Mouse (Mus musculus) gastrocnemius, postnatal 4 days (tissue): Measurements from ENCODE around the gene Pde4d. TPM values are rescaled to one million over a fixed set of nuclear protein-coding genes. Genes with fewer than 3 reads are reported as not detected.

Experiments
- DNase-seq, 2 experiments: peaks; one replicate each; pipeline ENCODE4 v3.0.0; 2021 to 2022; ENCODE audit warnings: low spot score in 2 of 2, mixed read lengths in 2 of 2
- long read RNA-seq, 2 experiments: library from polyadenylated mRNA; stranded (forward); transcript quantifications; one replicate each; pipeline ENCODE4 v2.0.0; 2021
- total RNA-seq, 2 experiments: library from RNA; stranded (reverse); gene quantifications; 2 replicates each; pipeline ENCODE4 v1.2.3; 2021

Gene Pde4d
- total RNA-seq = 10 to 100 TPM; 67.3 to 73.3 TPM
- long read RNA-seq, experiment 1, full-length matches to known transcripts = 11 of 17 reads
- long read RNA-seq, experiment 1, partial matches to known transcripts = 2 of 17 reads
- long read RNA-seq, experiment 1, other reads (novel, unspliced or antisense) = 4 of 17 reads
- long read RNA-seq, experiment 2, full-length matches to known transcripts = 8 of 20 reads
- long read RNA-seq, experiment 2, partial matches to known transcripts = 2 of 20 reads
- long read RNA-seq, experiment 2, other reads (novel, unspliced or antisense) = 10 of 20 reads

GRCm38 (mm10) chr13:108449116-108450097 lies at the start of gene Pde4d:
Gene Pde4d, plus strand, starts transcription at chr13:108449948.
- no peak for DNase-seq

- no peak for DNase-seq
Measured at GRCm38 (mm10) chr13:108403197-108403596, 46.6 kb upstream of the Pde4d start.

- DNase-seq = no peak
Measured at GRCm38 (mm10) chr13:108404372-108404771, 45.4 kb upstream of the Pde4d start.

GRCm38 (mm10) chr13:108415464-108415863 lies 34.3 kb upstream of the Pde4d start:
- no peak for DNase-seq

- DNase-seq = no peak
Measured at GRCm38 (mm10) chr13:108418741-108419507, 30.8 kb upstream of the Pde4d start.

GRCm38 (mm10) chr13:108426322-108426721 lies 23.4 kb upstream of the Pde4d start:
- DNase-seq = no peak

GRCm38 (mm10) chr13:108428809-108429208 lies 20.9 kb upstream of the Pde4d start:
- DNase-seq = no peak

GRCm38 (mm10) chr13:108429623-108430022 lies 20.1 kb upstream of the Pde4d start:
- DNase-seq = no peak

- DNase-seq = no peak
Measured at GRCm38 (mm10) chr13:108431776-108432175, 18.0 kb upstream of the Pde4d start.

GRCm38 (mm10) chr13:108435687-108436086 lies 14.1 kb upstream of the Pde4d start:
- no peak for DNase-seq

GRCm38 (mm10) chr13:108437424-108437823 lies 12.3 kb upstream of the Pde4d start:
- no peak for DNase-seq

GRCm38 (mm10) chr13:108439012-108439411 lies 10.7 kb upstream of the Pde4d start:
- no peak for DNase-seq

- DNase-seq = no peak
Measured at GRCm38 (mm10) chr13:108448348-108448931, 1.3 kb upstream of the Pde4d start.

- no peak for DNase-seq
Measured at GRCm38 (mm10) chr13:108451122-108451521, 1.4 kb downstream of the Pde4d start.

- no peak for DNase-seq
Measured at GRCm38 (mm10) chr13:108453064-108453919, 3.5 kb downstream of the Pde4d start.

GRCm38 (mm10) chr13:108462518-108462917 lies 12.8 kb downstream of the Pde4d start:
- DNase-seq = no peak

- DNase-seq = no peak
Measured at GRCm38 (mm10) chr13:108465755-108466154, 16.0 kb downstream of the Pde4d start.

- no peak for DNase-seq
Measured at GRCm38 (mm10) chr13:108467046-108467445, 17.3 kb downstream of the Pde4d start.

- DNase-seq = no peak
Measured at GRCm38 (mm10) chr13:108480451-108480850, 30.7 kb downstream of the Pde4d start.

GRCm38 (mm10) chr13:108485036-108485435 lies 35.3 kb downstream of the Pde4d start:
- no peak for DNase-seq
